Mouse (Mus musculus) hindbrain, embryonic 12.5 days (tissue): Measurements from ENCODE around the gene 1700025G04Rik. TPM values are rescaled to one million over a fixed set of nuclear protein-coding genes. Genes with fewer than 3 reads are reported as not detected.

Source experiments
- ATAC-seq: fragments of 200-750 bp; cut with Nextera tagmentation; 2 replicates; pipeline ENCODE4 v1.8.0; 2017; ENCODE audit warnings: moderate TSS enrichment; ENCODE audit not compliant: low FRiP score
- H3K27ac ChIP-seq: fragments of 300-500 bp; sonication (generic); 2 replicates; pipeline ENCODE4 v1.5.1; 2016; ENCODE audit warnings: mild to moderate bottlenecking
- H3K27me3 ChIP-seq: fragments of 300-500 bp; sonication (generic); 2 replicates; pipeline ENCODE4 v1.6.1; 2016; ENCODE audit warnings: mild to moderate bottlenecking
- H3K36me3 ChIP-seq: fragments of 300-500 bp; sonication (generic); 2 replicates; pipeline ENCODE4 v1.6.1; 2016; ENCODE audit warnings: mild to moderate bottlenecking
- H3K4me1 ChIP-seq: fragments of 300-500 bp; sonication (generic); 2 replicates; pipeline ENCODE4 v1.6.1; 2016
- H3K4me2 ChIP-seq: fragments of 300-500 bp; sonication (generic); replicated peaks from 2 replicates; pipeline ENCODE4 v1.6.1; 2016; ENCODE audit warnings: mild to moderate bottlenecking
- H3K4me3 ChIP-seq: fragments of 300-500 bp; sonication (generic); 2 replicates; pipeline ENCODE4 v1.5.1; 2016; ENCODE audit warnings: mild to moderate bottlenecking
- H3K9ac ChIP-seq: fragments of 300-500 bp; sonication (generic); 2 replicates; pipeline ENCODE4 v1.6.1; 2016; ENCODE audit warnings: mild to moderate bottlenecking, moderate library complexity
- H3K9me3 ChIP-seq: fragments of 300-500 bp; sonication (generic); replicated peaks from 2 replicates; pipeline ENCODE4 v1.6.1; 2016; ENCODE audit warnings: mild to moderate bottlenecking
- WGBS: fragments of 180-500 bp; shearing (Covaris S2); methylation state at CpG from one replicate; pipeline ENCODE4 v1.1.7; 2016; 5-methylcytosine and 5-hydroxymethylcytosine counted together
- polyA plus RNA-seq: library from polyadenylated mRNA; unstranded; fragments of >200 nt; fragmentation: Nextera tagmentation; extraction: Ambion mirVana; gene quantifications from 2 replicates; pipeline ENCODE4 v1.2.1, GENCODE M21; 2016

1700025G04Rik gene
- polyA plus RNA-seq, 1 experiment from 2014 or later = 51.0 TPM

DNA sequence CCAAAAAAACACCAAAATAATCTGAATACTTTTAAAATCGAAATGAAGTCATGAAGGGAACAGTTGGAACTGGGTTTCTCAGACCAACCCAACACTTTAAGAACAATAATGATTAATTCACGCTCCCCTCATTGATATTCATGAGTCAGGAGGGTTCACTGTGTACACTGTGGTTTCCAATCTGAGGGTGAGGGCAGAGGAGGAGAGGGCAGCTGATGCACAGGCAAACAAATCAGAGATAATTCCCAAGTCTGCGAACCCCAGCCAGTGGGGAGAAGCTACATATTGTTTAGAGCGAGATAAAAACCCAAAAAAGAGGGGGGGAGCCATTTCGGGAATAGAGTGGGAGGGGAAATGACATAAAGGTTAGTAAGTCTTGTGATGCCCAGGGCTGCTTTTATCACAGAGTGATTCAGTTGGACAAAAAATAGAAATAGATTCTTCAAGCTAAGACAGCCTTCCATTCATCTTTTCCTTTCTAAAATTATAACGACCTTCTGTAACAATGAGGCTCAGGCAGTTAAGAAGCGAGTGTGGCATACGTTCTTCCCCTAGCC is 146.2 kb downstream of the 1700025G04Rik start:
- no peak overlapping the region for H3K4me3 ChIP-seq
- 0 out of 2 replicates have a peak overlapping the region, but pooled peaks have one; percentile 5 for H3K4me2 ChIP-seq
- ATAC-seq = peak; percentile 74
- peak overlapping the region; percentile 85 for H3K27ac ChIP-seq
- whole genome bisulfite sequencing = 38% methylated on average over 8 of the region's 8 CpGs
- no peaks in the 10 kb centered on the region for H3K36me3 ChIP-seq
- no peaks in the 10 kb centered on the region for H3K9me3 ChIP-seq
- H3K9ac ChIP-seq = no peak overlapping the region
- H3K27me3 ChIP-seq = no peaks in the 10 kb centered on the region
- peaks cover 61% of the 10 kb centered on the region for H3K4me1 ChIP-seq

DNA sequence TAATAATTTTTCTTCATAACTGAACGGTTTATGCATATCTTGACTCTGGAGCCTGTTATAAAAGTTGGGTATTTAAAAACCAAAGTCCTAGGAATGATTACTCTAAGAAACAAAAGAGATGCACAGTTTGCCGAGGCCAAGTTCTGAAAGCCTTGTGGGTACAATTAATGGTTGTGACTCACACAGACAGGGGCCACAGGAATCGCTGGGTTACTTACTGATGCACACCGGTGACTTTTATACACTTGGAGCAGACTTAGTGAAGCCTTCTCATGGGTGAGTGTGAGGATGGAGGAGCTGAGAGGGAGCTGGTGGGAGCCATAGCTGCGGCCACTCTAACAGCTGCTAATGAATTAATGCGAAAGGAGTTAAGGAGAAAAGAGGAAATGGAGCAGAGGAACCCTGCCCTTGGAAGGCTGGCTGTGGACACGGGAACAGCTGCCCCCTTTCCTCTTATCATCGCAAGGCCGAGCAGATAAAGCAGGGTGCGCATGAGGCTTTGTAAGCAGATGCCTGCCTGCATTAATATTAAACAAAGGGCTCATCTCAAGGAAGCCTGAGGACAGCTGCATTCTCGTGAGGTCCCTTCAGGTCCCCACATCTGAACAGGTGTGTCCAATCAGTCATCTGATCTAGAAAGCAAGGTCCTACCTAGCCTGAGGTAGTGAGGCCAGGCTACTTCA is 146.8 kb downstream of the 1700025G04Rik start:
- WGBS = 48% methylated on average over 11 of the region's 11 CpGs
- H3K4me2 ChIP-seq = no peak overlapping the region

DNA sequence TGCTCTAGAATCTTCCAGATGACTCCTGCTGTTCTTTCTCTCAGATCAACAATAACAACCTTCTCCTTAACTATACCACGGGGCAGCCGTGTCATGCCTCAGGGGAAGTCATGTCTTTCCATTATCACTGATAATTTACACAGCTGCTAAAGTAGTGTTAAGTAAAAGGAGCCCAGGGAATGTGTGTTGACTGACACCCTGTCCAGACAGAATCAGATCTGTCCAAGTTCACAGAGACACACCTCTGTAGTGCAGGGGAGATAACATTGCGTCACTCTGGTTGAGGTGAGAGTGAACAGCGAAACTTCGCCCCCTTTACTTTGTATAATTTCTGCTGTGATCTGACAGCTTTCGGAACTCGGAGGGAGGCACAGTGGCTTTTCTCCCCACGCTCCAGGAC is 149.9 kb downstream of the 1700025G04Rik start:
- H3K9ac ChIP-seq = no peak overlapping the region
- no peak for ATAC-seq
- H3K4me2 ChIP-seq = no peak overlapping the region
- peak overlapping the region; percentile 12; the same call in 1 of the 2 replicates for H3K27ac ChIP-seq
- H3K4me1 ChIP-seq = peaks cover 32% of the 10 kb centered on the region
- H3K36me3 ChIP-seq = no peaks in the 10 kb centered on the region
- 53% methylated on average over 8 of the region's 8 CpGs for WGBS
- no peak overlapping the region for H3K4me3 ChIP-seq
- no peaks in the 10 kb centered on the region for H3K9me3 ChIP-seq
- H3K27me3 ChIP-seq = no peaks in the 10 kb centered on the region

More for the DNA sequence above, 146.8 kb downstream of the 1700025G04Rik start:
- Histone ChIP-seq H3K36me3 (no peaks in the 10 kb centered on the region), H3K9ac (no peak overlapping the region), H3K27me3 (no peaks in the 10 kb centered on the region), H3K4me3 (no peak overlapping the region), H3K9me3 (no peaks in the 10 kb centered on the region), H3K4me1 (peaks cover 57% of the 10 kb centered on the region), H3K27ac (peak overlapping the region; percentile 85)
- peak; percentile 57 for ATAC-seq

DNA sequence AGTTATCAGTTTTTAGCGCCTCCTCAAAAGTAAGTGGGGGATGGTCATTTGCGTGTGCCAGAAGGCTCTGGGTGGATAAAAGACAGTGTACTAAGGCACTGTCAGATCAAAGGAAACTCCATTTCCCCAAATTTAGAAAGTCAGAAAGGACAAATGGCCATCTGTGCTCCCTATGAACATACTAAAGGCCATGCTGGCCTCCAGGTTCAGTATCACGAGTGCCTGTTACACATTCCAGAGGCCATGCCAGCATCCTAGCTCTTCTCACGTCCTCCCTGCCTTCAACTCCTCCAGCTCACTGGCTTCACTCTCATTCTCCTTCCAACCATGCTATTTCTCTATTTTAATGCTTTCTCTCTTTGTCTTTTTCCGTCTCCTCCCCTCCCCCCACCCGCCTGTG is 150.4 kb downstream of the 1700025G04Rik start:
- H3K9ac ChIP-seq = no peak overlapping the region
- H3K4me1 ChIP-seq = peaks cover 27% of the 10 kb centered on the region
- no peaks in the 10 kb centered on the region for H3K9me3 ChIP-seq
- H3K27ac ChIP-seq = peak overlapping the region; percentile 12; the same call in 1 of the 2 replicates
- no peak overlapping the region for H3K4me3 ChIP-seq
- no peaks in the 10 kb centered on the region for H3K36me3 ChIP-seq
- H3K27me3 ChIP-seq = no peaks in the 10 kb centered on the region
- H3K4me2 ChIP-seq = no peak overlapping the region
- no peak for ATAC-seq
- 59% methylated on average over 6 of the region's 6 CpGs for WGBS

DNA sequence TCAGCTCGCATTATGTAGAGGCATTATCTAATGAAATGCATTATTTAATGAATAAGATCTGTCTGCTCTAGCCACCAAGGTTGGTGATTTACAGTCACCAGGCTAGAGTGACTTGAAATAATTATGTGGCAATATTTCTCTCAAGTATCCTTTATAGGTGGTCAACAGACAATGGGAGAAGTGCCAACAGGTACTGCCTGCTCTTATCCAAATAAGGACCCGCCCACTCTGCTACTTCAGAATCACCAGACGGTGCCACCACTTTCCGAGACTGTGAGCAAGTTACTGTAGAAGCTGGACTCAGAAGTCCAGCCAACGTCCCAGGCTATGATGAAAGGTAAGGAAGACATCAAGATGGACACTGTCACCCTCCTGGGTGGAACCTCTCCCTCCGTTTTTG is 156.3 kb downstream of the 1700025G04Rik start:
- Histone ChIP-seq H3K27me3 (no peaks in the 10 kb centered on the region), H3K4me2 (no peak overlapping the region), H3K4me1 (peaks cover 8% of the 10 kb centered on the region), H3K4me3 (no peak overlapping the region), H3K36me3 (no peaks in the 10 kb centered on the region), H3K9me3 (no peaks in the 10 kb centered on the region), H3K27ac (no peak overlapping the region), H3K9ac (no peak overlapping the region)
- 86% methylated on average over 6 of the region's 6 CpGs for WGBS
- no peak for ATAC-seq

DNA sequence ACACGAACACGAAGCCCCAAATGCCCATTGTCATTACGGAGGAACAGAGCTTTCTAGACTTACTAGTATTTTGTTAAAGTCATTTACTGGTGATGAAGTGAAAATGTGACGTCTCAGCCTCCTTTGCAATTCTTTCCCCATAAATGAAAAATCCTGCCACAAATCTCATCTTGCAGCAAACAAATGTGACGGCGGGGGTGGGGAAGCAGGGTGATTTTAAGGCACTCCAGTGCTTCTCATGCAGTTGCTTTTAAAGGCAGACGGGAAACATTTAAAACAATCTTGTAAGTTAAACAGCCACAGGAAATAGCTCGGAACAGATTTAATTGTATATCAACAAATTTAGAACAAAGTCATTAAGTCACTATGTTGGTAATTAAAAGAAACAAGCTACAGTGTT is 163.1 kb downstream of the 1700025G04Rik start:
- Histone ChIP-seq H3K27ac (no peak overlapping the region), H3K4me3 (no peak overlapping the region), H3K9me3 (no peaks in the 10 kb centered on the region), H3K4me1 (peaks cover 22% of the 10 kb centered on the region), H3K36me3 (no peaks in the 10 kb centered on the region), H3K4me2 (no peak overlapping the region), H3K27me3 (no peaks in the 10 kb centered on the region), H3K9ac (no peak overlapping the region)
- no peak for ATAC-seq
- WGBS = 80% methylated on average over 8 of the region's 8 CpGs

DNA sequence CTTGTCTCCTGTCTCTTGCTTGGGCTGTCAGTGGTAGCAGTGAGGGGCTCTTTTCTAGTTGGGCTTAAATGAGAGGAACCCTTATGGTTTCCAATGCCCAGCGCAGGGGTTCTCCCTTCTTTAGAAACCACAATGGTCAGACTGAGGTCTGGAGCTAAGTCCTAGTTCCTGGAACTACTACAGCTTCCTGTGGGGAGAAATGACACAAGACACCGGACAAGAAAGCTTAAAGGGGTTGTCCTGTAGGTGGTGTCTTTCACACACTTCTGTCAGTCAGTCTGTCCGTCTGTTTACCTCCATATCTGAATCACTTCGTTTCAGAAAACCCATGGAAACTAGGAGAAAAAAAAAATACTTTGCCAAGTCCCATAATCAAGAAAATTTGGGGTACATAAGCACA is 163.8 kb downstream of the 1700025G04Rik start:
- Histone ChIP-seq H3K27me3 (no peaks in the 10 kb centered on the region), H3K4me3 (no peak overlapping the region), H3K4me1 (peaks cover 26% of the 10 kb centered on the region), H3K4me2 (no peak overlapping the region), H3K9ac (no peak overlapping the region), H3K27ac (no peak overlapping the region), H3K36me3 (no peaks in the 10 kb centered on the region), H3K9me3 (no peaks in the 10 kb centered on the region)
- WGBS = 69% methylated on average over 4 of the region's 4 CpGs
- ATAC-seq = no peak

DNA sequence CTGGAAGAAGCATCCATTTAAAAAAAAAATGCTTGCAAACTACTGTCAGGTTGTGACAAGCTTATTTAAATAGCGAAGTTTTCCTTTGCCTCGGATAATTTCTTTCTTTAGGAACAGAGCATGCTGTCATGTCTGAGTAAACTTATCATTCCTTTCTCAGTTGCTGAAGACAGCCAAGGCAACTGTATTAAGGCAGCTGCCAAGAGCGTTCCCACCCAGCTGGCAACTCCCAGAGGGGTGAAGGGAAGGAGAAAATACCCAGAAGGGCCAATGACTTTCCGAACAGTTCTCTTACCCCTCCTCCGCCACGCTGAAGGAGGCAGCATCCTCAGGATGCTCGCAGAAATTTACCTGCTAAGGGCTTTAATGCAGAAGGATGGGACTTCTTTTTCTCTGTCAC is 164.2 kb downstream of the 1700025G04Rik start:
- 72% methylated on average over 7 of the region's 7 CpGs for WGBS
- Histone ChIP-seq H3K4me3 (no peak overlapping the region), H3K36me3 (no peaks in the 10 kb centered on the region), H3K27ac (no peak overlapping the region), H3K9me3 (no peaks in the 10 kb centered on the region), H3K4me1 (peaks cover 26% of the 10 kb centered on the region), H3K27me3 (no peaks in the 10 kb centered on the region), H3K4me2 (no peak overlapping the region), H3K9ac (no peak overlapping the region)
- ATAC-seq = no peak

DNA sequence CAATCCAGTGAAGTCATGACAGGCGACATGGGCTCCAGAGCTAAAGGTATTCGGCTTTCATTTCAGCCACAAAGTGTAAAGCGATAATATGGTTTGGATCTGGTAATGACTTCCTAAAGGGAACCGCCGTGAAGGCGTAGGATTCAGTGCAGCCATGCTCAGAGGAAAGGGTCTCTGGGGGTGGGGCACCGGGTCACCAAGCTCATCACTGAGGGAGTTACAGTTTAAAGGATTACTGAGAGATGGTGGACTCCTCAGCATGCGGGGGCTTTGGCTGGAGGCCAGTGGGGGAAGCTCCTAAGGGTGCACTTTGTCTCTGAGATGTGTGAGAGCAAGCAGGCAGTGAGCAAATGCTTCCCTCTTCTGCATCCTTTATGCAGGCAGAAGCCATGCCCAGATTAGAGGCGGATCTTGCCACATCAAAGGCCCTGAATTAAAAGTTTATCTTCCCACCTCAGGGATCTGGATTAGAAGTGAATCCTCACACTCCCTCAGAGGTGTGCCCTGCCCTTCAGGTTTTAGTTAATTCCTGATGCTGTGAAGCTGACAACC is 171.0 kb downstream of the 1700025G04Rik start:
- Histone ChIP-seq H3K9ac (no peak overlapping the region), H3K27me3 (no peaks in the 10 kb centered on the region), H3K9me3 (no peaks in the 10 kb centered on the region), H3K4me2 (no peak overlapping the region), H3K4me3 (no peak overlapping the region), H3K27ac (peak overlapping the region; percentile 12; the same call in 1 of the 2 replicates), H3K36me3 (peaks cover 6% of the 10 kb centered on the region; the same call in 1 of the 2 replicates), H3K4me1 (peaks cover 21% of the 10 kb centered on the region)
- ATAC-seq = no peak
- WGBS = 73% methylated on average over 9 of the region's 9 CpGs

DNA sequence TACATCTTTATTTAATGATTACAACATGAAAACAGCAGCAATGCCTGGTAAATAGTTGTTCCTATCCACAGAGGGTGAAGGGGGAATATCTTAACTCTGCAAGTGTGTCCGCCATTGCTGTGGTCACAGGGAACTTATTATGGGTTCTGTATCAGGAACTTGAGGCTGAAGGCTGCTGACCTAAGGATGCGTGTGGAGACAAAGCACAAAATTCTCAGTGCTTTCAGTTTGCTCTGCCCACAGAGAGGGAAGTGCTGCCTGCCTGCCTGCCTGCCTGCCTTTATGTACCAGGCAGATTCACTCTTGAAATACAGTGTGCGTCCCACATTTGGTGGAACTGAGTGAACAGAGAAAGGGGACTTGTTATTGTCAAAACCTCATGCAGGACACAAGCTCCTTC is 172.2 kb downstream of the 1700025G04Rik start:
- H3K27ac ChIP-seq = no peak overlapping the region
- H3K4me3 ChIP-seq = no peak overlapping the region
- ATAC-seq = no peak
- no peaks in the 10 kb centered on the region for H3K27me3 ChIP-seq
- H3K9me3 ChIP-seq = no peaks in the 10 kb centered on the region
- H3K4me2 ChIP-seq = no peak overlapping the region
- peaks cover 21% of the 10 kb centered on the region for H3K4me1 ChIP-seq
- 83% methylated on average over 3 of the region's 3 CpGs for WGBS
- H3K9ac ChIP-seq = no peak overlapping the region; the same call in 1 of the 2 replicates
- H3K36me3 ChIP-seq = peaks cover 9% of the 10 kb centered on the region; the same call in 1 of the 2 replicates

DNA sequence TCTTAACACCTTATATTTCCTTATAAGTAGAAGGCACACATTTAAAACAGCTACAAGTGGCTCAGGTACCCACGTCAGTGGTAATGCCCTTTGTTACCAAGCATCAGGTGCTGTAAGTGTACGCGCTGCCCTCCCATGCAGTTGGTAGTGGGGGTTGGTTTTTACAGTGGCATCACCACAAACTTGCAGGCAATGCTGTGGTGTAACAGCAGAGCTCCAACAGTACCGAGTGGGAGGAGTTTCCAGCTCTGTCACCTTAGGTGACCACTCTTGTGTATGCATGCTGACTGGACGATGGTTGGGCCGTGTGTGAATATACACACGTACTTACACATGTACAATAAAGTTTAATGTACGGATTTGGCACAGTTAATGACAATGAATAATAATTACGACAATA is 175.4 kb downstream of the 1700025G04Rik start:
- WGBS = 96% methylated on average over 9 of the region's 9 CpGs
- peaks cover 13% of the 10 kb centered on the region for H3K4me1 ChIP-seq
- peaks cover 14% of the 10 kb centered on the region for H3K36me3 ChIP-seq
- no peak overlapping the region for H3K9ac ChIP-seq
- H3K27ac ChIP-seq = no peak overlapping the region
- H3K4me2 ChIP-seq = no peak overlapping the region
- H3K4me3 ChIP-seq = no peak overlapping the region
- H3K9me3 ChIP-seq = no peaks in the 10 kb centered on the region
- H3K27me3 ChIP-seq = no peaks in the 10 kb centered on the region
- no peak for ATAC-seq

DNA sequence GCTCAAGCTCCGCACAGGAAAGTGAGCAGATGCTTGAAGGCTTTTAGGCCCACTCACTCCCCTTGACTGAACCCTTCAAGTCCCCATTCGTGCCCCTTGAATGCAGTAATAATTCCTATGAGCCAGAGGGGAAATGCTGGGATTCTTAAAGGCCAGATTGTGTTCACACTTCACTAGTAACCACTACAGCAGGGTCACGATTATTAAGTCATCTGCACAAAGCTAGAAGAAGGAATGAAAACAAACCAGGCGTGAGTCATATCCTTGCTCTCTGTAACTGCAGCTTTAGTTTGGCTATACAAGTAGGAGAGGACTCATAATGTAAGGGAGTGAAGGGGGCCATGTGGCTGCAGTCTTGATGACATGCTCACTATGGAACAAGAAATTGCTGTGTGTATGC is 182.9 kb downstream of the 1700025G04Rik start:
- WGBS = 83% methylated on average over 4 of the region's 4 CpGs
- H3K9me3 ChIP-seq = no peaks in the 10 kb centered on the region
- H3K36me3 ChIP-seq = peaks cover 10% of the 10 kb centered on the region; the same call in 1 of the 2 replicates
- no peak overlapping the region for H3K4me2 ChIP-seq
- H3K27me3 ChIP-seq = no peaks in the 10 kb centered on the region
- H3K4me3 ChIP-seq = no peak overlapping the region
- no peak overlapping the region for H3K27ac ChIP-seq
- no peak for ATAC-seq
- H3K4me1 ChIP-seq = no peaks in the 10 kb centered on the region
- H3K9ac ChIP-seq = no peak overlapping the region
